Mouse (Mus musculus): ENCODE data around the gene Gm37240. TPM values are rescaled to one million over a fixed set of nuclear protein-coding genes. Genes with fewer than 3 reads are reported as not detected.

Gm37240 gene
- polyA plus RNA-seq, 1 experiment from 2014 or later = 0.43 TPM

GRCm38 (mm10) chr3:85128546-85128945 is 758.8 kb downstream of the Gm37240 start:
- Histone ChIP-seq H3K4me2 (ENCODE audit: low read depth, low read length, severe bottlenecking) (no peak overlapping the region), H3K27ac (ENCODE audit: low read depth, low read length) (no peak overlapping the region), H3K9me3 (ENCODE audit: control insufficient read depth, low read length) (no peaks in the 10 kb centered on the region), H3K9ac (ENCODE audit: low read length) (no peak overlapping the region), H3K36me3 (ENCODE audit: control insufficient read depth, insufficient read depth, low read length) (no peaks in the 10 kb centered on the region), H3K27me3 (ENCODE audit: control insufficient read depth, insufficient read depth, low read length) (no peaks in the 10 kb centered on the region), H3K4me3 (ENCODE audit: low read depth, low read length) (no peak overlapping the region), H3K4me1 (replicated peaks; ENCODE audit: control insufficient read depth, insufficient read depth, low read length) (no peaks in the 10 kb centered on the region)
- ATAC-seq (replicated peaks; ENCODE audit: low FRiP score) (no peak), DNase-seq (ENCODE audit: low spot score) (no peak)
- 91% methylated on average over 8 of the region's 8 CpGs for WGBS

GRCm38 (mm10) chr3:85126970-85127369 is 760.3 kb downstream of the Gm37240 start:
- 89% methylated on average over 7 of the region's 7 CpGs for WGBS
- no peak overlapping the region for H3K4me3 ChIP-seq (ENCODE audit: low read depth, low read length)
- no peak for DNase-seq (ENCODE audit: low spot score)
- H3K27me3 ChIP-seq (ENCODE audit: control insufficient read depth, insufficient read depth, low read length) = no peaks in the 10 kb centered on the region
- no peak overlapping the region for H3K27ac ChIP-seq (ENCODE audit: low read depth, low read length)
- no peaks in the 10 kb centered on the region for H3K4me1 ChIP-seq (replicated peaks; ENCODE audit: control insufficient read depth, insufficient read depth, low read length)
- no peaks in the 10 kb centered on the region for H3K36me3 ChIP-seq (ENCODE audit: control insufficient read depth, insufficient read depth, low read length)
- ATAC-seq (replicated peaks; ENCODE audit: low FRiP score) = no peak
- no peaks in the 10 kb centered on the region for H3K9me3 ChIP-seq (ENCODE audit: control insufficient read depth, low read length)
- H3K4me2 ChIP-seq (ENCODE audit: low read depth, low read length, severe bottlenecking) = no peak overlapping the region
- no peak overlapping the region for H3K9ac ChIP-seq (ENCODE audit: low read length)

GRCm38 (mm10) chr3:85125471-85125870 is 761.8 kb downstream of the Gm37240 start:
- no peak overlapping the region for H3K4me2 ChIP-seq (ENCODE audit: low read depth, low read length, severe bottlenecking)
- no peaks in the 10 kb centered on the region for H3K27me3 ChIP-seq (ENCODE audit: control insufficient read depth, insufficient read depth, low read length)
- 91% methylated on average over 5 of the region's 5 CpGs for WGBS
- DNase-seq (ENCODE audit: low spot score) = no peak
- H3K4me3 ChIP-seq (ENCODE audit: low read depth, low read length) = no peak overlapping the region
- H3K9ac ChIP-seq (ENCODE audit: low read length) = no peak overlapping the region
- H3K27ac ChIP-seq (ENCODE audit: low read depth, low read length) = no peak overlapping the region
- H3K9me3 ChIP-seq (ENCODE audit: control insufficient read depth, low read length) = no peaks in the 10 kb centered on the region
- ATAC-seq (replicated peaks; ENCODE audit: low FRiP score) = no peak
- H3K36me3 ChIP-seq (ENCODE audit: control insufficient read depth, insufficient read depth, low read length) = no peaks in the 10 kb centered on the region
- no peaks in the 10 kb centered on the region for H3K4me1 ChIP-seq (replicated peaks; ENCODE audit: control insufficient read depth, insufficient read depth, low read length)

- no peaks in the 10 kb centered on the region for H3K9me3 ChIP-seq (ENCODE audit: control insufficient read depth, low read length)
- H3K9ac ChIP-seq (ENCODE audit: low read length) = no peak overlapping the region
- H3K4me2 ChIP-seq (ENCODE audit: low read depth, low read length, severe bottlenecking) = no peak overlapping the region
- ATAC-seq (replicated peaks; ENCODE audit: low FRiP score) (no peak), DNase-seq (ENCODE audit: low spot score) (no peak)
- H3K27me3 ChIP-seq (ENCODE audit: control insufficient read depth, insufficient read depth, low read length) = no peaks in the 10 kb centered on the region
- H3K4me1 ChIP-seq (replicated peaks; ENCODE audit: control insufficient read depth, insufficient read depth, low read length) = no peaks in the 10 kb centered on the region
- H3K36me3 ChIP-seq (ENCODE audit: control insufficient read depth, insufficient read depth, low read length) = no peaks in the 10 kb centered on the region
- 90% methylated on average over 6 of the region's 6 CpGs for WGBS
- H3K27ac ChIP-seq (ENCODE audit: low read depth, low read length) = no peak overlapping the region
- H3K4me3 ChIP-seq (ENCODE audit: low read depth, low read length) = no peak overlapping the region
Measured at GRCm38 (mm10) chr3:85124924-85125323, 762.4 kb downstream of the Gm37240 start.

- H3K4me1 ChIP-seq (replicated peaks; ENCODE audit: control insufficient read depth, insufficient read depth, low read length) = no peaks in the 10 kb centered on the region
- H3K4me2 ChIP-seq (ENCODE audit: low read depth, low read length, severe bottlenecking) = no peak overlapping the region
- H3K9me3 ChIP-seq (ENCODE audit: control insufficient read depth, low read length) = no peaks in the 10 kb centered on the region
- ATAC-seq (replicated peaks; ENCODE audit: low FRiP score) (no peak), DNase-seq (ENCODE audit: low spot score) (no peak)
- H3K27ac ChIP-seq (ENCODE audit: low read depth, low read length) = no peak overlapping the region
- H3K27me3 ChIP-seq (ENCODE audit: control insufficient read depth, insufficient read depth, low read length) = no peaks in the 10 kb centered on the region
- 87% methylated on average over 7 of the region's 7 CpGs for WGBS
- no peak overlapping the region for H3K4me3 ChIP-seq (ENCODE audit: low read depth, low read length)
- no peaks in the 10 kb centered on the region for H3K36me3 ChIP-seq (ENCODE audit: control insufficient read depth, insufficient read depth, low read length)
- no peak overlapping the region for H3K9ac ChIP-seq (ENCODE audit: low read length)
Measured at GRCm38 (mm10) chr3:85124410-85124809, 762.9 kb downstream of the Gm37240 start.

GRCm38 (mm10) chr3:85117702-85118101 is 769.6 kb downstream of the Gm37240 start:
- no peak for ATAC-seq (replicated peaks; ENCODE audit: low FRiP score)
- no peaks in the 10 kb centered on the region for H3K4me1 ChIP-seq (replicated peaks; ENCODE audit: control insufficient read depth, insufficient read depth, low read length)
- no peaks in the 10 kb centered on the region for H3K36me3 ChIP-seq (ENCODE audit: control insufficient read depth, insufficient read depth, low read length)
- 92% methylated on average over 5 of the region's 5 CpGs for WGBS
- no peak overlapping the region for H3K9ac ChIP-seq (ENCODE audit: low read length)
- no peak for DNase-seq (ENCODE audit: low spot score)
- H3K9me3 ChIP-seq (ENCODE audit: control insufficient read depth, low read length) = no peaks in the 10 kb centered on the region
- H3K4me3 ChIP-seq (ENCODE audit: low read depth, low read length) = no peak overlapping the region
- H3K4me2 ChIP-seq (ENCODE audit: low read depth, low read length, severe bottlenecking) = no peak overlapping the region
- no peak overlapping the region for H3K27ac ChIP-seq (ENCODE audit: low read depth, low read length)
- no peaks in the 10 kb centered on the region for H3K27me3 ChIP-seq (ENCODE audit: control insufficient read depth, insufficient read depth, low read length)

GRCm38 (mm10) chr3:85117014-85117413 is 770.3 kb downstream of the Gm37240 start:
- 83% methylated on average over 7 of the region's 7 CpGs for WGBS
- ATAC-seq (replicated peaks; ENCODE audit: low FRiP score) = no peak
- Histone ChIP-seq H3K9me3 (ENCODE audit: control insufficient read depth, low read length) (no peaks in the 10 kb centered on the region), H3K9ac (ENCODE audit: low read length) (no peak overlapping the region), H3K27ac (ENCODE audit: low read depth, low read length) (no peak overlapping the region), H3K36me3 (ENCODE audit: control insufficient read depth, insufficient read depth, low read length) (no peaks in the 10 kb centered on the region), H3K27me3 (ENCODE audit: control insufficient read depth, insufficient read depth, low read length) (no peaks in the 10 kb centered on the region), H3K4me3 (ENCODE audit: low read depth, low read length) (no peak overlapping the region), H3K4me2 (ENCODE audit: low read depth, low read length, severe bottlenecking) (no peak overlapping the region), H3K4me1 (replicated peaks; ENCODE audit: control insufficient read depth, insufficient read depth, low read length) (no peaks in the 10 kb centered on the region)
- no peak for DNase-seq (ENCODE audit: low spot score)

- Histone ChIP-seq H3K27ac (ENCODE audit: low read depth, low read length) (no peak overlapping the region), H3K4me2 (ENCODE audit: low read depth, low read length, severe bottlenecking) (no peak overlapping the region), H3K9ac (ENCODE audit: low read length) (no peak overlapping the region), H3K36me3 (ENCODE audit: control insufficient read depth, insufficient read depth, low read length) (no peaks in the 10 kb centered on the region), H3K9me3 (ENCODE audit: control insufficient read depth, low read length) (no peaks in the 10 kb centered on the region), H3K27me3 (ENCODE audit: control insufficient read depth, insufficient read depth, low read length) (no peaks in the 10 kb centered on the region), H3K4me1 (replicated peaks; ENCODE audit: control insufficient read depth, insufficient read depth, low read length) (no peaks in the 10 kb centered on the region), H3K4me3 (ENCODE audit: low read depth, low read length) (no peak overlapping the region)
- ATAC-seq (replicated peaks; ENCODE audit: low FRiP score) = no peak
- WGBS = 71% methylated on average over 7 of the region's 7 CpGs
- no peak for DNase-seq (ENCODE audit: low spot score)
Measured at GRCm38 (mm10) chr3:85115959-85116543, 771.3 kb downstream of the Gm37240 start.

GRCm38 (mm10) chr3:85113565-85113964 is 773.8 kb downstream of the Gm37240 start:
- Histone ChIP-seq H3K9ac (ENCODE audit: low read length) (no peak overlapping the region), H3K36me3 (ENCODE audit: control insufficient read depth, insufficient read depth, low read length) (no peaks in the 10 kb centered on the region), H3K9me3 (ENCODE audit: control insufficient read depth, low read length) (no peaks in the 10 kb centered on the region), H3K27me3 (ENCODE audit: control insufficient read depth, insufficient read depth, low read length) (no peaks in the 10 kb centered on the region), H3K4me3 (ENCODE audit: low read depth, low read length) (no peak overlapping the region), H3K27ac (ENCODE audit: low read depth, low read length) (no peak overlapping the region), H3K4me1 (replicated peaks; ENCODE audit: control insufficient read depth, insufficient read depth, low read length) (no peaks in the 10 kb centered on the region), H3K4me2 (ENCODE audit: low read depth, low read length, severe bottlenecking) (no peak overlapping the region)
- ATAC-seq (replicated peaks; ENCODE audit: low FRiP score) = no peak
- no peak for DNase-seq (ENCODE audit: low spot score)
- WGBS = 81% methylated on average over 1 of the region's 1 CpGs

Data from forebrain, embryonic 11.5 days (tissue).